Mouse (Mus musculus) gastrocnemius, postnatal 4 days (tissue): ENCODE measurements around the gene Gak. TPM values are rescaled to one million over a fixed set of nuclear protein-coding genes. Genes with fewer than 3 reads are reported as not detected.

Source experiments
- total RNA-seq, 2 experiments: library from RNA; stranded (reverse); gene quantifications; 2 replicates each; pipeline ENCODE4 v1.2.3; 2021

The Gak gene
- total RNA-seq, 2 experiments from 2014 or later, result 35.6 to 36.2 TPM

Other genes starting within 250 kb of the Gak start
- not detected for gene Pde6b, start 241.4 kb downstream of the Gak start, total RNA-seq
- 100 to 1,000 TPM; 548 to 659 TPM for gene Atp5k, start 195.3 kb downstream of the Gak start, total RNA-seq
- 1 to 10 TPM; 4.3 to 4.5 TPM for gene Mfsd7a, start 180.9 kb downstream of the Gak start, total RNA-seq
- 10 to 100 TPM; 87.5 to 91.3 TPM for gene Pcgf3, start 168.5 kb downstream of the Gak start, total RNA-seq
- under 1 TPM; 0.27 to 0.31 TPM for gene Cplx1, start 79.7 kb downstream of the Gak start, total RNA-seq
- gene Tmem175, start within 50 bp of the Gak start, total RNA-seq, result 10 to 100 TPM; 11.3 to 12.9 TPM
- gene Idua, start 30.6 kb upstream of the Gak start, total RNA-seq, result 1 to 10 TPM; 8.3 to 9.9 TPM
- gene Dgkq, start 39.9 kb upstream of the Gak start, total RNA-seq, result 10 to 100 TPM in 1 of 2 experiments, 1 to 10 TPM in 1; 9.7 to 12.2 TPM
- under 1 TPM; 0.15 to 0.36 TPM for gene Slc26a1, start 45.8 kb upstream of the Gak start, total RNA-seq
- 100 to 1,000 TPM; 172 to 194 TPM for gene Fgfrl1, start 62.6 kb upstream of the Gak start, total RNA-seq
- not detected for gene Rnf212, start 145.2 kb upstream of the Gak start, total RNA-seq
- not detected for gene Tmed11, start 165.6 kb upstream of the Gak start, total RNA-seq
- not detected for gene Vmn2r8, start 179.1 kb upstream of the Gak start, total RNA-seq
- gene Vmn2r9, start 222.8 kb upstream of the Gak start, total RNA-seq, result not detected